Mouse (Mus musculus) mouse trophoblast stem cell (cell line): ENCODE measurements around the gene Rdh13.

ENCODE experiments used
- in situ Hi-C, 2 experiments: fragments of 300-500 bp; cut with MseI, MboI; formaldehyde crosslinking; loops; 2 replicates in 1 of 2; 3 replicates in 1 of 2; pipeline ENCODE4 v1.15.1; 2025

Gene Rdh13

DNA sequence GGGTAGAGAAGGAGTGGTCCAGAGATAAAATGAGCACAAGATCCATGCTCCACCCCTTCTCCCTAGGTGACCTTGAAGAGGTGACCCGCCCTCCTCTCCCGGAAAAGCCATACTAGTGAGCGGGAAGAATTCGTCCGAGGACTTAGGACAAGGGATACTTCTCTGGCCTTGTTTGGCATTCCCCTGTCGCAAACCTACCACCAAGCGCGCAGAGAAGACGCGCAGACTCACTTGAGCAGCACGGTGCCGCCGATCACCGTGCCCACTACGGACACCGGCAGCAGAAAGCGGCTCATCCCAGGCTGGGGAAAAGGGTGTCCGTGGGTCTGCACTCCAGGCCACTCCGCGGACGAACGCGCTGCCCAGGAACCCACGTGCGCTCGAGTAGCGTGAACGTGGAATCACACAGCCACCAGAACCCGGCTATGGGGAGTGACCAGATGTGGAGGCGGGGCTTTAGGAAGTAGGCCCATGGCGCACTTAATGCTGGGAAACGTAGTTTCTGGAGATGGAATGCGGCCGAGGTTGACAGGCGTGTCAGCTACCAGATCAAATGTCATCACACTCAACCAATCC lies at the start of gene Rdh13:
Gene Rdh13 (minus strand): TSS at position 434 of the 576 bp plus-strand sequence.
- in situ Hi-C loops, result no loop called here

DNA sequence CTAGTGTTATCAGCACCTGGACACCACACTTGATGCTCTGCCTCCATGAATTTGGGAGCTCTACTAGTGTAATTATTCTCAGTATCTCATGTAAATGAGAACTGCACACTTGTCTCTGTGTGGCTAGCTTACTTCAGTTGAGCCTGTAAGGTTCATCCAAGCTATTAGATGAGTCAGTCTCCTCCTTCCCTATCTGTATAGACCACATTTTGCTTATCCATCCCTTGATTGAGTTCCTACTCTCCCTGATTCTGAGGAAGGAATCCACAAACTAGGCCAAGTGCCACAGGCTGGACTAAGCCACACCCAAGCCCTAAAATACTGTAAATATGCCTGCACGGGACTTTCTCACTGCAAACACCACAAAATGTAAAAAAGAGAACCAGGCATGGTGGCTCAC lies 48.5 kb upstream of the Rdh13 start:
- in situ Hi-C loops, result loop anchor here in 1 of 2 experiments (25.0 kb wide), 1 partner anchor 782 kb away; the partner anchor contains the start of genes Pirb and Rps9

DNA sequence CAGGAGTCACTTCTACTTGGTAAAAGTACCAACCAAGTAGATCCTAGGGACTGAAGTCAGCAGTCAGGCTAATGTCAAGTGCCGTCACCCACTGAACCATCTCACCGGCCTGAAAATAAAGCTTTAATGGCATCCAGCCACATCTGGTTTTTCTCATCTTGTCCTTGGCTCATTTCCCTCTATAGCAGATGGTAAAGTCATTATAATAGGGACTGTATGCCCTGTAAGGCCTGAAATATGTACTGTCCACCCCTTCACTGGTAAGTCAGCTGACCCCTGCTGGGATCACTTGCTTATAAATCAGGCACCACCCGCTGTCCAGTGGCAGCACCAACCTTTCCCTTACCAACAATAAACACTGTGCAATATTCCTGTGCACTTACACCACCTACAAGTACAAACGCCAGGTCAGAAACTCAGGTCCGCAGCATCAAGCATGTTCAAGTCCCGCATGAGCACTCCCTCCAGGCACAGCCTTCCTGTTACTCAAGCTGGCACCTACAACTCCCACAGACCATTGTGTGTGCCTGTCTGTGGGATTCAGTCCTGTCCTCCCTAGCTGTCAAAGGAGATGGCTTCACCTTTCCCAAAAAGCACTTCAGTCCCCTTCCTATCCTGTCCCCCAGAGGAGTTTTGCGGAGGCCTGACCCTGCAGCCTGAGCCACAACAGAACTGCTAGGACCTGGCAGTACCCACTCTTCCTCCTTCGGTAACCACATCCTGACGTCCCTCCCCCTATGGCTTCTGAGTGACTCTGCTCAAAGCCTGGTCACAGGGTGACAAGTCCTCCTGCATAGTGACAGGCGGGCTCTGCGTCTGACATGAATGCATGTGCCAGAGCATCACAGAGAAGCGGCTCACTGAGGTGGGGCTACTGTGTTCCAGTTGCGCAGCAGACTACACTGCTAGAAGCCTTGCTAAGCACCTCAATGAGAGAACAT lies 47.1 kb upstream of the Rdh13 start:
- in situ Hi-C loops, result loop anchor here in 1 of 2 experiments (25.0 kb wide), 1 partner anchor 780 kb away; the partner anchor contains the start of genes Pirb and Rps9

DNA sequence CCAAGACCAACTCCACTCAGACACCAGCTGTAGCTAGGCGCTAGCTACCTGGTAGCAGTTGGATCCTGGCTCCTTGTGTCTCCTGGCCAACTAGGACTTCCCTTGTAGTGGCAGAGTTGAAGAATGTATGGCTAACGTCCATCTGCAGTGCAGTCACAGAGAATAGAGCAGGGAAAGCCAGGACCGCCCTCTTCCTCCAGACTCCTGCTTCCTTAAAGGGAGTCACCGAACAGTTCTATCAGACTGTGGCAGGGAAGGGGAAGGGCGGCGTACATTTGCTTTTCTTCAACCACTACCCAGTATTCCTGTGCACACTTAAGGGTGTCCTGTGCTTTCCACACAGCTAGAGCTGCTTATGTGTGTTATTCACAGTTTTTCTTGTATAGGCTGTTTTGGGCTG lies 45.9 kb upstream of the Rdh13 start:
- in situ Hi-C loops, result loop anchor here in 1 of 2 experiments (25.0 kb wide), 1 partner anchor 779 kb away; the partner anchor contains the start of genes Pirb and Rps9

DNA sequence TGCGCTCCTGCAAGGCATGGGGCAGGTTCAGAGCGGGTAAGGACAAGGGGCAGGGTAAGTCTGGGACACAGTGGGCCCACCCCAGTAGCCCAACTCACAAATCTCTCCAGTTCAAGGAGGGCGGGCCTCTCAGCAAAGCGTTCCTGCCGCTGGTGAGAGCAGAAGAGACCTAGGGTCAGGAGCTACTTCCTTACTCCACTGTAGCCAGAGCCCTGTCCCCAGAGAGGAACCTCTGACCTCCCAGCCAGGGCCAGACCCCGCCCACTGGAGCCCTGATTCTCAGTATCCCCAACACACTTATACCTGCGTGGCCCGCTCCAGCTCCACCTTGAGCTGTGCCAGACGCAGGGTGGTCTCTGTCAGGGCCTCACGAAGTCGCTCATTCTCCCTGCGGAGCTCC lies 36.8 kb upstream of the Rdh13 start:
- in situ Hi-C loops, result loop anchor here in 1 of 2 experiments (25.0 kb wide), 1 partner anchor 770 kb away; the partner anchor contains the start of genes Pirb and Rps9

DNA sequence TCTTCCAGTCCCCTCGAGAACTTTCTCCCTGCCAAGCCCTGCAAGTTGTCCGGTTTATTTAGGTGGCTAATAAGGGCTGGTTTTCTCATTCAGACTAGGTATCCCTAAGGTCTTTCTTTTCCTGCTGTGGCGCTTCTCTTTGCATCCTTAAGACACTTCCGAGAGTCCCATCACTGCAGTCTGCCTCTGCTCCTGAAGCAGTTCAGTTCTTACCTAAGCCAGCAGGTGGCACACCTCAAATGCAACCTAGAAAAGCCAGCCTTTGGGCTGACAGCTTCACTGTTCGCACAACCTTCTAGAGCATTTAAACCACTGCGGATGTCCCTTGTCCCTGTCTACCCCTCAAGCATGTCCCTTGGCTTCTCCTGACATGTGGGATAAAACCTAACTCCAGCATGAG lies 34.2 kb upstream of the Rdh13 start:
- in situ Hi-C loops, result loop anchor here (5.0 to 25.0 kb wide), 2 partner anchors 48 to 767 kb away; partner anchors contain the start of genes Pirb (in 1 of the 2) and Rps9 (in 1 of the 2)

DNA sequence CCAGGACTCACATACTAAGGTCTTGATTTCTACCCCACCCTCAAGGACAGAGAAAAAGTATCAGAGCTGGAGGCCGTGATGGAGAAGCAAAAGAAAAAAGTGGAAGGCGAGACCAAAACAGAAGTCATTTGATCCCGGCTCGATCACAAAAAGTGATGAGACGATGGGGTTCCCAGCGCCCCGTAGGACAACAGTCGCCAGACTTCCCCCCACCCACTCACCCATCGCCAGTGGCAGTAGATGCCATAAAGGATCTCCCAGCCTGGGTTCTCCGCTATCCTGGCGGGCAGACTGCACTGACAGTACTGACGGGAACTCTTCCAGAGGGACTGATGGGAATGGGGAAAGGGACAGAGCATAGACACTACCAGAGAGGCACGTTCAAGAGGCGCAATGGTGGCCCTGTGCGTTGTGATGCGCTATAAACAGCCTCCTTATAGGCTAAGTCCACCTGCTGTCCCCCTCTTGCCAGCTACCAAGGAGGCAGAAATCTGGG lies 33.4 kb upstream of the Rdh13 start:
- in situ Hi-C loops, result loop anchor here (5.0 to 25.0 kb wide), 2 partner anchors 48 to 767 kb away; partner anchors contain the start of genes Pirb (in 1 of the 2) and Rps9 (in 1 of the 2)

DNA sequence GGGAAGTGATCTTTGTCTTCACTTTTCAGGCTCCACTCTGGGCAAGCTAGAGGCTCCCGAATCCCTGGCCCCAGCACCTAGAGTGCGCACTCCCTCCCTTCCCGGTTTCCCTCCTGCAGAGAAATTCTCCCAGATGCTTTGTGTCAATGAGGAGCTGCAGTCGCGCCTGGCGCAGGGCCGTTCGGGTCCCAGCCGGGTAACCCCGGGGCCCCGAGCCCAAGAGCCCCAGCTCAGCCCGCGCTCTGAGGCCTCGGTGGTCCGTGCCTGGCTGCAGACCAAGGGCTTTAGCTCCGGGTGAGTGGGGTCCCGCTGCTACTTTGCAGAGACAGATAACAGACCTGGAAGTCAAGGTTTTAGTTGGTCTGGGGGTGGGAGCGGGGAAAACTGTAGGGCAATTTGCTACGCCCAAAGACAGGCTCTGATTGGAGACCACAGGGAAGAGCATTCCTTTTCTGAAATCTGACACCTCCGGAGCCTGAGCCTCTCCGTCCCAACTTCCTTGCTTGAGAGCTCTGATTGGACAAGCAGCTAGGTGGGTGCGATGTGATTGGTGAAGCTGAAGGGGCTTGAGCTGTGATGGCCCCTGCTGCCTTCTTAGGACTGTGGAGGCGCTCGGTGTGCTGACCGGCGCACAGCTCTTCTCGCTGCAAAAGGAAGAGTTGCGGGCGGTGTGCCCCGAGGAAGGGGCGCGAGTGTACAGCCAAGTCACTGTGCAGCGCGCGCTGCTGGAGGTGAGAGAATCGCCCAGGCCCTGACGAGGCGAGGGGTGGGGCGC lies 32.8 kb upstream of the Rdh13 start:
- in situ Hi-C loops, result loop anchor here (5.0 to 25.0 kb wide), 2 partner anchors 49 to 766 kb away; partner anchors contain the start of genes Pirb (in 1 of the 2) and Rps9 (in 1 of the 2)

DNA sequence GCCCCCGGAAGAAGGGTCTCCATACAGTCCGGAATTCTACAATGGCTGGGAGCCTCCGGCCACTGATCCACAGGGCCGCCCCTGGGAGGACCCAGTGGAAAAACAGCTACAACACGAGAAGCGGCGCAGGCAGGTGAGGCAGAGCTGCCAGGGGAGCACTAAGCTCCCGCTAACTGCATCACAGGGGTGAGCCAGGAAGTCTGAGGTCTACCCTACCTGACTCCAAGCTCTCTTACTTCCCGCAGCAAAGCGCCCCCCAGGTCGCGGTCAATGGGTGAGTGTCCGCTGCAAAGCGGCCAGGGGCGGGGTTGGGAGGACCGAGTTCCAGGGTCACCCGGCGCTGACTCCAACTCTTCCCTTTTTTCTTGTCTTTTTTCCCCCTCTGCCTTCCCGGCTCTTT lies 28.5 kb upstream of the Rdh13 start:
- in situ Hi-C loops, result loop anchor here in 1 of 2 experiments (25.0 kb wide), 1 partner anchor 762 kb away; the partner anchor contains the start of genes Pirb and Rps9

DNA sequence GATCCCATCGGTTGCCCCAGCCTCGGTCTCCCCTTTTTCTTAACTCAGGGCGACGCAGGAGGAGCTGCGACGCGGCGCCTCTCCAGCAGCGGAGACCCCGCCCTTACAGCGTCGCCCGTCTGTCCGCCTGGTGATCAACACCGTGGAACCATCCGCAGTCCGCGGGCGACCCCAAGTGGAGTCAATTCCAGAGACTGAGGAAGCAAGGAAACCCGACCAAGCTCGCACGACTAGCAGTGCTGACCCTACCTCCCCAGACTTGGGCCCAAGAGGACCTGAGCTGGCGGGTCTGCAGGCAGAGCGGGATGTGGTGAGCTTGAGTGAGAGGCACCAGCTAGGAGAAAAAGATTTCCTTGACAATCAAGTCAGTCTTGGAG lies 25.7 kb upstream of the Rdh13 start:
- in situ Hi-C loops, result loop anchor here in 1 of 2 experiments (25.0 kb wide), 1 partner anchor 759 kb away; the partner anchor contains the start of genes Pirb and Rps9

DNA sequence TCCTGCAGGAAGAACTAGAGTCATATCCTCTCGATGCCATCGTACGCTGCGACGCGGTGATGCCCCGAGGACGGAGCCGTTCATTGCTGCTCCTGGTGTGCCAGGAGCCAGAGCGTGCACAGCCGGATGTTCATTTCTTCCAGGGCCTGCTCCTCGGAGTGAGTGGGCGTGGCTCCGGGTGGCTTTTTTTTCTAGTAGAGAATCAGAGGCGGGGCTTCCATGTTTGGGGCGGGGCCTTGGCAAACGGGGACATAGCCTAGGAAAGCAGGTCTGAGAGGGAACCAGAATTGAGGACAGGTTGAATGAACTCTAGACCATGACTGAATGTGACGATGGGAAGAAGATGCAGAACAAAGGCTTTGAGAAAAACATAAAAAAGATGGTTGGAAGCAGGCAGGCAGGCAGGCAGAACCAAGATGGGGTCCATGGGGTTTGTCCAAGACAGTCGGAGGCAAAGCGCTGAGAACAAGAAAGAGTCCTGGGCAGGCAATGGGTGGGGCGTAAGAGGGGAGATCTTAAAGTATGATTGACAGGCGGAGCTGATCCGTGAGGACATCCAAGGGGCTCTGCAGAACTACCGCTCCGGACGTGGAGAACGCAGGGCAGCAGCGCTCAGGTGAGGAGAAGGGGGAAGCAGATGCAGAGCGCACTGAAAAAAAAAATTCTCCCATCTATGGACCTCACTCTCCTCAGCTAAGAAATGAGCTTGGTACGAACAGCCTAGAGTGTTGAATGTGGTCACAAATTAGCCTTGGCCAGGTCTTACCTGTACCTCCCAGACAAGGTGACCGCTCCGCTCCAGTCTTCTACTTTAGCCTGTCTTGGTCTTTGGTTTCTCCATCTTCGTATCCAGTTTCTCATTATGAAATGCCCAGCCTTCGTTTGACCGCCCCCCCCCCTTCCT lies 25.1 kb upstream of the Rdh13 start:
- in situ Hi-C loops, result loop anchor here in 1 of 2 experiments (25.0 kb wide), 1 partner anchor 758 kb away; the partner anchor contains the start of genes Pirb and Rps9

DNA sequence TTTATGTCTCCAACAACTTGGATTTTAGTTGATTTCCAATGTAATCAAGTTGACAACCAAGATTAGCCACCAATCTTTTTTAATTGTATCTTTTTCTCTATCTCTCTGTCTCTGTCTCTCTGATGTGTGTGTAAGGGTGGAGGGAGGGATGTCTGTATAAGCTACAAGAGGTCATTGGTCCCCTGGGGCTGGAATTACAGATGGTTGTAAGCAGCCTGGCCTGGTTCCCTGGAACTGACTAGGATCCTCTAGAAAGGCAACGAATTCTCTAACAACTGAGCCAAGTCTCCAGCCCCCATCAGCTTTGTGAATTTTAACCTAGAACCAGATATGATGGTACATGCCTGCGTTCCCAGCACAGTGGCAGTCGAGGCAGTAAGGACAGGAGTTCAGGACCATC lies 22.4 kb upstream of the Rdh13 start:
- in situ Hi-C loops, result loop anchor here in 1 of 2 experiments (25.0 kb wide), 1 partner anchor 756 kb away; the partner anchor contains the start of genes Pirb and Rps9

DNA sequence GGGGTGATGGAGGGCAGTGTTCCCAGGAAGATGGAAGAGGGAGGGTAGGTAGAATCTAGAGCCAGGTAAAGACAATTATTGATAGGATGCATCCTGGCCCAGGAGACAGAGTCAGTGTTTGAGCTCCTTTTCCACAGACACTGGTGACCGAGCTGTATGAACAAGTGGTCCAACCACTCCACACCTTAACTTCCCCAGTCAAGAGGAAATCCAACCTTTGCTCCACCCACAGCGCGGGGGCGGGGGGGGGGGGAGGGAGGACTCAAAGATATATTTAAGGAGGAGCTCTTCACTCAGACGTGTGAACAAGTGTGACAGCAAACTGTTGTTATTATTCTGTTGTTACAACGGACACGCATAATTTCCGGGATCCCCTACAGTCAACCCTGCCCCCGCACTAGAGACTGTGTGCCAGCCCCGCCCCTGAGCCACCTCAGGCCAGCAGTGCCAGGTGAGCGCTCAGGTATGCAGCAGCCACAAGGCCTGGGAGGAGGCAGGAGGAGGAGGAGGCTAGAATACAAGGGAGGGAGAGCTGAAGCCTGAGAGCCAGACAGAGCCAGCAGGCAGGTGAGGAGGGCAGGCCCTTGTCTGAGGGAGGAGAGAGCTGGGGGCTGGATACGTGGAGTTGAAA lies 18.9 kb upstream of the Rdh13 start:
- in situ Hi-C loops, result loop anchor here in 1 of 2 experiments (25.0 kb wide), 1 partner anchor 752 kb away; the partner anchor contains the start of genes Pirb and Rps9

DNA sequence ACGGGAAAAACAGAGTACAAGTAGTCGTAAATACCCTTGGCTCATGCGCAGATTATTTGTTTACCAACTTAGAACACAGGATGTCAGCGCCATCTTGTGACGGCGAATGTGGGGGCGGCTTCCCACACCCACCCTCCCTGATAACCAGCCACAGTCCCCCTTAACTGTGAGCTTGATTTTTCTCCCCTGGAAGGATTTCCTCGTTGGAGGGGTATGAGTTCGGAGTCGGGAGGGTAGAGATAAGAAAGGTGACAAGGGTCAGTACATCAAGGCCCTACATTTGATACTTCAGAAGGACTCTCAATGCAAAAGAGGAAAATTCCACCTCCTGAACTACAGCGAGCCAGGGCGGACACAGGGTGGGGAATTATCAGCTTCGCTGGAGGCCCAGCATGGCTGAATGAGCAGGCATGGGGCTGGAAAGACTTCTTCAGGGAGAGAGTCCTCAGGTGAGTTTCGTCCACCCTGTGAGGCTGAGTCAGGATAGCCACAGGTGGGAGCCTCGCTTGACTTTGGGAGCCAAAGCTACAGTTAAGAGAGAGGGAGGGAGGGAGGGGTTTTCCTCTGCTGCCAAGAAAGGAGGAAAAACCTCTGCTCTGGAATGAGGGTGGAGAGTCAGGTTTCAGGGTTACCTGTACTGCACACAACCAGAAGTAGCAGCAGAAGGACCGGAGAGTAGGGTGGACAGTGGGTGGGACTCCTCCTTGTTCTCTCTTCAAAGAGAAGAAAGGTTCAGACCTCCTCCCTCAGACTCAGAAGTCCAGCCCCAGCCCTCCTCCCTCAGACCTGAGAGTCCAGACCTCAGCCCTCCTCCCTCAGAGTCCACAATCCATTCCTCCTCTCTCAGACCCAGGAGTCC lies 15.4 kb upstream of the Rdh13 start, which contains the start of gene Eps8l1:
Gene Eps8l1 (plus strand): TSS at position 99 of the 859 bp plus-strand sequence.
- in situ Hi-C loops, result loop anchor here in 1 of 2 experiments (25.0 kb wide), 1 partner anchor 749 kb away; the partner anchor contains the start of genes Pirb and Rps9

DNA sequence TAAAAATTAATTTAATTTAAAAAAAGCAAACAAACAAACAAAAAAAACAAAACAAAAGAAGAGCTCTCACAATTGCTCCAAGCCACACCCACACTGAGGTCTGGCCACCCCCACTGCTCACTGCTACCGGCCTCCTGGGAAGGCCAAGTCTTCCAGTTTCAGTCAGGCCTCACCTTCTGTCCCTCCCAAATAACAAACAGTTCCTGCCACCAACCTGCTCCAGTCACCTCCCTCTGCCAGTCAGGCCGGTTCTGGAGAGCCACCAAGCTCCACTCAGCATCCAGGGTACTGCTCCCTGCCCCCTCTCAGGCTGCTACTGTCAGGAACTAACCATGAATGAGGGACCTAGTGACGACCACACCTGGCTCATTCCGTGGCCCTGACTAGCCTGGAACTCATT lies 7.2 kb upstream of the Rdh13 start:
- in situ Hi-C loops, result loop anchor here in 1 of 2 experiments (25.0 kb wide), 1 partner anchor 740 kb away; the partner anchor contains the start of genes Pirb and Rps9

DNA sequence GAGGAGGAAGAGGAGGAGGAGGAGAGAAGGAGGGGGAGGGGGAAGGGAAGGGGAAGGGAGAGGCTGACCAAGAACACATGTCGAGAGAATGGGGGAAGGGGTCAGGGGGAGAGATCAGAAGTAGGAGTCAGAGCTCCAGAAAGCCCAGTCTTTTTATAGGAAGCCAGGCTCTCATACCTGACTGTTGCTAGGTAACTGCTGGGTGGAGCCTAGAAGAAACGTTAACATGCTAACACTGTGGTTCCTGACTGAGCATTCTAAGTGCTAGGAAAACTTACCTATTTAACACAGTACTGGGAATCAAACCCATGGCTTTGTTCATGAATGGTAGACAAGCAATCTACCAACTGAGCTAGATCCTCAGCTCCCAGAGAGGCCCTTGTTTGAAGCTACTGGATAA lies 3.8 kb upstream of the Rdh13 start:
- in situ Hi-C loops, result no loop called here

DNA sequence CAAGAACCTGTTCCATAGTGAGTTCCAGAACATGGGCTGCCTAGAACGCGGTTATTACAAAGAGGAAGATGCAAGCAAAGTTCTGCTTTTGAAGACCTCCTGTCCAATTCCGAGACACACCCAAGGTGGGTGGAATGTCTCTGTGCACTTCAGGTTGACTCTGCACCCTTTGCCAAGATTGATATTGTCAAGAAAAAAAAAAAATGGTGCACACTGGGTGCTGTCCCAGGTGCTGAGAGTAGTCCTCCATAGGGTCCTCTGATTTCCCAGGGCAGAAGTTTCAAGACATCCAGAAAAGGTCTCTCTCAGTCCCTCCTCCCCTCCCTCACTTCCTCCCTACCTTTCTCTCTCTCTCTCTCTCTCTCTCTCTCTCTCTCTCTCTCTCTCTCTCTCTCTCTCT lies 3.0 kb upstream of the Rdh13 start:
- in situ Hi-C loops, result no loop called here

DNA sequence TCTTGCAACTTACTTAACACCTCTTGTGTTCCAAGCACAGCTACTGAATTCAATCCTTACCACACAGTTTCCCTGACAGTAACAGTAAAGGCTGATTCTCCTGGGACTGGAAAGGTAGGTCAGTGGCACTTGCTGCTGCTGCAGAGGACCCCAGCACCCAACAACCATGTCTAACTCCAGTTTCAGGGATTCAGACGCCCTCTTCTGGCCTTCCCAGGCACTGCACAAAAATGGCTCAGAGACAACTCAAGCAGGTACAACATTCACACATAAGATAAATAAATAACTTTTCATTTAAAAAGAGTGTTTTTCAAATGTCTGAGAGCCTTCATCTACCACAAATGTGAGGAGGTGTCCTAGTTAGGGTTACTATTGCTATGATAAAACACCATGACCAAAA lies 1.7 kb upstream of the Rdh13 start:
- in situ Hi-C loops, result no loop called here
